Mouse (Mus musculus) spleen, adult 2 months (tissue): ENCODE results near the gene Rsbn1.

Source experiments
- CTCF ChIP-seq: fragments of 200-500 bp; IDR thresholded peaks from 2 replicates; pipeline ENCODE4 v1.5.1; 2011; ENCODE audit warnings: mild to moderate bottlenecking, inconsistent platforms; ENCODE audit not compliant: insufficient read depth, insufficient read length, insufficient replicate concordance; ENCODE audit errors: extremely low read depth
- POLR2A ChIP-seq: fragments of 200-500 bp; IDR thresholded peaks from 2 replicates; pipeline ENCODE4 v1.6.1; 2011; ENCODE audit warnings: low read depth, low read length, inconsistent platforms

DNA sequence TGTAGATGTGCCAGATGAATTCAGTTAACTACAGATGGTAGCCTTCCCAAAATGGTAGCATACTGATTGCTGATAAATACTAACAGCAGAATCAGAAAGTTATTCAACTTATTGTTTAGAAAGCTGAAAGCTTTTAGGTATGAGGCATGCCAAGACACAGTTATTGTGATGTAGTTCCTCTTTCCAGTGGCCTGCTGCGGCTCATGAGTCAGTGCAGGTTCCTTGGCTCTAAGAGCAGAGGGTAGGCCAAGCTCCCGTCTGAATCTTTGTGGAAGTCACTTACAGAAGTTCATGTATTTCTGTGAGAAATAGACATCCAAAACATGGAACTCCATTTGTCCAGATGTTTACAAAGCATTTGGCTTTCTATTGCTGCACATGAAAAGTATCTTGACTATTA, 98.1 kb downstream of the Rsbn1 start:
- no peak for TF ChIP-seq CTCF
- TF ChIP-seq POLR2A: no peak
